Mouse (Mus musculus) embryonic facial prominence, embryonic 10.5 days (tissue): ENCODE data around the gene Hist1h3d. TPM values are rescaled to one million over a fixed set of nuclear protein-coding genes. Genes with fewer than 3 reads are reported as not detected.
"Not testable (repeated sequence)": the region's sequence is repeated elsewhere in the genome, so short reads cannot be mapped to it uniquely, and the experiment has no call there.

ENCODE experiments used
- DNase-seq: peaks from one replicate; pipeline ENCODE4 v3.0.0-alpha.2; 2017; ENCODE audit warnings: low spot score
- H3K27ac ChIP-seq: fragments of 300-500 bp; sonication (generic); replicated peaks from 2 replicates; pipeline ENCODE4 v1.5.1; 2016; ENCODE audit warnings: mild to moderate bottlenecking
- H3K27me3 ChIP-seq: fragments of 300-500 bp; sonication (generic); replicated peaks from 2 replicates; pipeline ENCODE4 v1.6.1; 2016; ENCODE audit warnings: low read depth, mild to moderate bottlenecking; ENCODE audit not compliant: poor library complexity, severe bottlenecking
- H3K36me3 ChIP-seq: fragments of 300-500 bp; sonication (generic); replicated peaks from 2 replicates; pipeline ENCODE4 v1.6.1; 2016; ENCODE audit warnings: mild to moderate bottlenecking, moderate library complexity
- H3K4me1 ChIP-seq: fragments of 300-500 bp; sonication (generic); 2 replicates; pipeline ENCODE4 v1.6.1; 2016
- H3K4me3 ChIP-seq: fragments of 300-500 bp; sonication (generic); 2 replicates; pipeline ENCODE4 v1.5.1; 2016; ENCODE audit warnings: mild to moderate bottlenecking, moderate library complexity
- H3K9me3 ChIP-seq: fragments of 300-500 bp; sonication (generic); 2 replicates; pipeline ENCODE4 v1.6.1; 2016; ENCODE audit warnings: mild to moderate bottlenecking
- WGBS: fragments of 180-500 bp; shearing (Covaris S2); methylation state at CpG from one replicate; pipeline ENCODE4 v1.1.7; 2016; 5-methylcytosine and 5-hydroxymethylcytosine counted together
- polyA plus RNA-seq: library from polyadenylated mRNA; unstranded; fragments of >200 nt; fragmentation: Nextera tagmentation; extraction: Ambion mirVana; gene quantifications from 2 replicates; pipeline ENCODE4 v1.2.1, GENCODE M21; 2016

Hist1h3d gene
- polyA plus RNA-seq, 1 experiment from 2014 or later, result 9.3 TPM

DNA sequence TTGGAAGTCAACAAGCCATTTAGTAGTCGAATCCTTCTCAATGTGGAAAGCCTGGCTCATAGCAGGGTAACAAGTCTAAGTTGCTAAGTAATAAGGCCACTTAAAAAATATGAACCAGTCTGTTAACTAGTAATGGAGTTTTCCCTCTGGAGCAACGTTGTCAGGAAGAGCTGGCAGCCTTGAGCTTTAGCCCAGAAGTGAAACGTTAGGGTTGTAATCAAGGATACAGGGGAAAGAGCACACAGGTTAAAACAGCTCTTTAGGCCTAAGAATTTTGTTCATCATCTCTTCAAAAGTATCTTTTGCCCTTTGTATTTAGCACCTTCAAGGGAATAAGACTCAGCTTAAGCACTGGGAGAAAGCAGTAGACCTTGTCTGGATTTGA, 24.8 kb upstream of the Hist1h3d start:
- DNase-seq, result peak; percentile 34
- H3K27ac ChIP-seq, result peak overlapping the region; percentile 96
- 12% methylated on average over 3 of the region's 3 CpGs for WGBS

GRCm38 (mm10) chr13:23551146-23551834, 24.3 kb upstream of the Hist1h3d start, which contains the start of gene Hist1h4f:
Gene Hist1h4f (minus strand): TSS chr13:23551648.
- DNase-seq, result peak; percentile 93
- peak within 1 kb of the TSS; percentile 96 for H3K27ac ChIP-seq
- peak within 1 kb of the TSS; percentile 59 for H3K4me3 ChIP-seq
- under 1% methylated on average over 47 of the region's 47 CpGs for WGBS
- not testable (repeated sequence) for H3K27me3 ChIP-seq, H3K9me3 ChIP-seq, H3K36me3 ChIP-seq
- peaks cover 31% of the 10 kb centered on the region for H3K4me1 ChIP-seq

More for the DNA sequence above, 24.8 kb upstream of the Hist1h3d start:
- peak overlapping the region; percentile 59 for H3K4me3 ChIP-seq
- H3K27me3 ChIP-seq, result no peaks in the 10 kb centered on the region
- H3K4me1 ChIP-seq, result peaks cover 35% of the 10 kb centered on the region
- H3K9me3 ChIP-seq, result no peaks in the 10 kb centered on the region
- no peaks in the 10 kb centered on the region for H3K36me3 ChIP-seq

- H3K9me3 ChIP-seq, result no peaks in the 10 kb centered on the region
- DNase-seq, result no peak
- peak overlapping the region; percentile 96 for H3K27ac ChIP-seq
- H3K27me3 ChIP-seq, result no peaks in the 10 kb centered on the region
- peaks cover 32% of the 10 kb centered on the region for H3K4me1 ChIP-seq
- H3K36me3 ChIP-seq, result no peaks in the 10 kb centered on the region
- 61% methylated on average over 8 of the region's 8 CpGs for WGBS
- H3K4me3 ChIP-seq, result peak overlapping the region; percentile 59
These were observed 23.3 kb upstream of the Hist1h3d start for GRCm38 (mm10) chr13:23551931-23552914.

DNA sequence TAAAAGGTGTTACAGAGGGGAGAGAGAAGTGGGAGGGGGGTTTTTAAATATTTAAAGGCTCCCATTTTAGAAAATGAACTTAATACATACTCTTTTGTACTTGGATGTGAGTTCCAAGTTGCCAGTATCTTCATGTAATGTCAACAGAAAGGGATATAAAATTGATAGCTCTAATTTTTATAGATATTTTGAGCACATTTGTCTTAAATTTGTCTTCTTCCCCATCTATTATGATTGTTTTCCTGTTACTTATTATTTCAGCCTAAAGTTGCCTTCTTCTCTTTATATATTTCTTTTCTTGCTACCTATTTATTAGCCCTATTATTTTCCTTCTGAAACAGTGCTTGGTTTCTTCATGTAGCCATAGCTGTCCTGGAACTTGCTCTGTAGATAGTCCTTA, 22.6 kb upstream of the Hist1h3d start, which contains the start of gene Hist1h1d:
Gene Hist1h1d (plus strand): TSS at position 301 of the 400 bp plus-strand sequence.
- H3K4me3 ChIP-seq, result peak within 1 kb of the TSS; percentile 69; the same call in 1 of the 2 replicates
- DNase-seq, result no peak
- H3K27ac ChIP-seq, result peak within 1 kb of the TSS; percentile 96
- no peaks in the 10 kb centered on the region for H3K27me3 ChIP-seq
- H3K9me3 ChIP-seq, result no peaks in the 10 kb centered on the region
- H3K36me3 ChIP-seq, result no peaks in the 10 kb centered on the region
- H3K4me1 ChIP-seq, result peaks cover 32% of the 10 kb centered on the region

- 25% methylated on average over 9 of the region's 9 CpGs for WGBS
These were observed 21.2 kb upstream of the Hist1h3d start for GRCm38 (mm10) chr13:23554393-23554792.

DNA sequence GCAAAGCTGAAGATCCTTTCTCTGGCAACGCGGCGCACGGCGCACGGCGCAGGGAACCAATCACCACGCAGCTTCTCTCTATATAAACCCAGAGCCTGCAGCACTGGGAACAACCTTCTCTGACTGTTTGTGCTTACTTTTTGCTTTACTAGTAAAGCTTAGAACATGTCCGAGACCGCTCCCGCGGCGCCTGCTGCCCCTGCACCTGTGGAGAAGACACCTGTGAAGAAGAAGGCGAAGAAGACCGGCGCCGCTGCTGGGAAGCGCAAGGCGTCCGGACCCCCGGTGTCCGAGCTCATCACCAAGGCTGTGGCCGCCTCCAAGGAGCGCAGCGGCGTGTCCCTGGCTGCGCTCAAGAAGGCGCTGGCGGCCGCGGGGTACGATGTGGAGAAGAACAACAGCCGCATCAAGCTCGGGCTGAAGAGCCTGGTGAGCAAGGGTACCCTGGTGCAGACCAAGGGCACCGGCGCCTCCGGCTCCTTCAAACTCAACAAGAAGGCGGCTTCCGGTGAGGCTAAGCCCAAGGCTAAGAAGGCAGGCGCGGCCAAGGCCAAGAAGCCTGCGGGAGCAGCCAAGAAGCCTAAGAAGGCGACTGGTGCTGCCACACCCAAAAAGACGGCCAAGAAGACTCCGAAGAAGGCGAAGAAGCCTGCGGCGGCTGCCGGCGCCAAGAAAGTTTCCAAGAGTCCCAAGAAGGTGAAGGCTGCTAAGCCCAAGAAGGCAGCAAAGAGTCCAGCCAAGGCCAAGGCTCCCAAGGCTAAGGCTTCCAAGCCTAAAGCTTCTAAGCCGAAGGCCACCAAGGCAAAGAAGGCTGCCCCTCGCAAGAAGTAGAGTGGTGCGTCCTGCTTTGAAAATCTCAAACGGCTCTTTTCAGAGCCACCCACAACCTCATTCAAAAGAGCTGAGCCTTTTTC, 20.4 kb upstream of the Hist1h3d start:
- H3K9me3 ChIP-seq, result no peaks in the 10 kb centered on the region
- peaks cover 28% of the 10 kb centered on the region for H3K4me1 ChIP-seq
- H3K27ac ChIP-seq, result peak overlapping the region; percentile 96
- no peaks in the 10 kb centered on the region for H3K27me3 ChIP-seq
- peak overlapping the region; percentile 69 for H3K4me3 ChIP-seq
- peak; percentile 89 for DNase-seq
- under 1% methylated on average over 54 of the region's 54 CpGs for WGBS
- H3K36me3 ChIP-seq, result no peaks in the 10 kb centered on the region

More at GRCm38 (mm10) chr13:23554393-23554792, 21.2 kb upstream of the Hist1h3d start:
- peaks cover 28% of the 10 kb centered on the region for H3K4me1 ChIP-seq
- peak overlapping the region; percentile 96 for H3K27ac ChIP-seq
- no peaks in the 10 kb centered on the region for H3K27me3 ChIP-seq
- no peaks in the 10 kb centered on the region for H3K36me3 ChIP-seq
- H3K4me3 ChIP-seq, result peak overlapping the region; percentile 69
- H3K9me3 ChIP-seq, result no peaks in the 10 kb centered on the region
- DNase-seq, result no peak

DNA sequence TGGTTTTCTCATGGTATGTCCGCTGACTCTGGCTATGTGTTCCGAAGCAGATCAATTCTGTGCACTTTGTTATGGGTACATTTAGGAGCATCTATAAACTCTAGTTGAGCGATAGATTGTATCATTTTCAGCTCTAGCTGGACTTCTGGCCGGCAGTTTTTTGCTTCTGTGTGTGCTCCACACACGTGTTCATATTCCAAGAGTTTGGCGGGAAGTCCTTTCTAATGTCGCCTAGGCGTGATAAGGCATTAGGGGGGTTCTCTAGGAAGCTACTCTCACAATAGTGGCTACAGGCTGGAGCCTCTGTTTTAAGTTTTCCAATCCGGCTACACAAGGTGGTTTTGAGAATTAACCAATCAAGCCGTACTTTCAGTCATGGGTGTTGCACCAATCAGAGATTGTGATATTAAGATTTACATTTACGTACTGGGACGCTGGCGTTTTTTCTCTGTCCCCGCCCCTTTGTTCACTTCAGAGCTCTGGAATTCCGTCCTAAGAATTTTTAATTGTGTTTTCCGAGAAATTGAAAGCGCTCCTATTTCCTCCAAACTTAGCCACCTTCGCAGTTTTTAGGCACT, 19.6 kb upstream of the Hist1h3d start:
- Histone ChIP-seq H3K4me1 (peaks cover 25% of the 10 kb centered on the region), H3K36me3 (no peaks in the 10 kb centered on the region), H3K27me3 (no peaks in the 10 kb centered on the region), H3K9me3 (no peaks in the 10 kb centered on the region), H3K27ac (peak overlapping the region; percentile 96), H3K4me3 (peak overlapping the region; percentile 69)
- DNase-seq, result peak; percentile 79
- WGBS, result under 1% methylated on average over 18 of the region's 18 CpGs

DNA sequence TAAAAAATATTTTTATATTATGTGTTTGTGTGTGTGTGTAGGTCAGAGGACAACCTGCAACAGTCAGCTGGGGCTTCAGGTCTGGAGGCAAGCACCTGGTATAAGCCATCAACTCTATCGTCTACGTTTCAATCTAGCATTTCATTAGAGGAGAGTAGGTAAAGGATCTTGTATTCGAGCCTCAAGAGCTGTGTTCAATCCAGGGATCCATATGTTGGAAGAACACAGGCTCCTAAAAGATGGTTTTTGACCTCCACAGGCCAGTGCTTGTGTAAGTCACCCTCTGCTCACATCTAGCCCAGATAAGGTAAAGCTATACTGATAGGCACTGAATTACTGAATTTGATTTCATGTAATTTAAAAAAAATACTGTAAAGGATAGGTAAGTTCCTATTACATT, 18.7 kb upstream of the Hist1h3d start:
- peaks cover 22% of the 10 kb centered on the region for H3K4me1 ChIP-seq
- peak overlapping the region; percentile 69 for H3K4me3 ChIP-seq
- no peaks in the 10 kb centered on the region for H3K27me3 ChIP-seq
- DNase-seq, result no peak
- no peaks in the 10 kb centered on the region for H3K36me3 ChIP-seq
- H3K9me3 ChIP-seq, result no peaks in the 10 kb centered on the region
- WGBS, result 65% methylated on average over 3 of the region's 3 CpGs
- peak overlapping the region; percentile 96 for H3K27ac ChIP-seq

DNA sequence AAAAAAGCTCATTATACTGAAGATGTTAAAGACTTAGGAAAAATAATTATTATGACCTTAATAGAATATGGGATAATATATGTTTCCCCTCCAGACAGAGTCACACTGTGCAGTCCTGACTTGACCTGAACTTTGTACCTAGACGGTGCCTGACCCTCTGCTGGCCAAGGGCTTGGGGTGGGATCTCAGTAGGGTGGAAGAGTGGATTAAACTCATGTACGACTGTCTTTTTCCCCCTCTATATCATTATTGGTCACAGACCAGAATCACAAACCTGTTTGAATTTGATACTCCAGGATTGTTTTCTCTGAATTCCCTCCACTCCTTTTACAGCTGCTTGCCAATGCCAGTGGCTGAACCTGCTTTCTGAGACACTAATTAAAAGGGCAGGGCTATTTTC, 14.9 kb upstream of the Hist1h3d start:
- not testable (repeated sequence) for H3K36me3 ChIP-seq, H3K4me1 ChIP-seq, H3K27me3 ChIP-seq, H3K9me3 ChIP-seq, DNase-seq
- Histone ChIP-seq H3K4me3 (peak overlapping the region; percentile 33; the same call in 1 of the 2 replicates), H3K27ac (peak overlapping the region; percentile 71)
- 21% methylated on average over 2 of the region's 2 CpGs for WGBS

DNA sequence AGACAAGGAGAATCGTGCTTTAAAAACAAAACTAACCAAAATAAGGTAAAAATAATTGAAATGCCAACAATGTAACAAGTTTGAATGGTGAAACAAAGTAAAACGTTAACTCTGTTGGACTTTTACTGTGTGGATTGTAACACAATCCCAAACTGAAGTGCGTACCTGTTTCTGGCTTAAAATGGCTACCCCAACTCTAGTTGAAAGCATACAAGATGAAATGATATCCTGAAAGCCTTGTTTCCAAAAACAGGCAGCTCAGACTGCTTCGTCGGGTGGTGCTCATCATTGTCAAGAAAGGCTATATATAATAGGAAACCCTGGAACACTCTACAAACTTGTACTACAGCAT, 14.1 kb upstream of the Hist1h3d start:
- not testable (repeated sequence) for H3K36me3 ChIP-seq, DNase-seq, H3K4me1 ChIP-seq, H3K27me3 ChIP-seq, H3K9me3 ChIP-seq
- H3K4me3 ChIP-seq, result peak overlapping the region; percentile 55
- H3K27ac ChIP-seq, result peak overlapping the region; percentile 98
- 0% methylated on average over 2 of the region's 5 CpGs for WGBS

DNA sequence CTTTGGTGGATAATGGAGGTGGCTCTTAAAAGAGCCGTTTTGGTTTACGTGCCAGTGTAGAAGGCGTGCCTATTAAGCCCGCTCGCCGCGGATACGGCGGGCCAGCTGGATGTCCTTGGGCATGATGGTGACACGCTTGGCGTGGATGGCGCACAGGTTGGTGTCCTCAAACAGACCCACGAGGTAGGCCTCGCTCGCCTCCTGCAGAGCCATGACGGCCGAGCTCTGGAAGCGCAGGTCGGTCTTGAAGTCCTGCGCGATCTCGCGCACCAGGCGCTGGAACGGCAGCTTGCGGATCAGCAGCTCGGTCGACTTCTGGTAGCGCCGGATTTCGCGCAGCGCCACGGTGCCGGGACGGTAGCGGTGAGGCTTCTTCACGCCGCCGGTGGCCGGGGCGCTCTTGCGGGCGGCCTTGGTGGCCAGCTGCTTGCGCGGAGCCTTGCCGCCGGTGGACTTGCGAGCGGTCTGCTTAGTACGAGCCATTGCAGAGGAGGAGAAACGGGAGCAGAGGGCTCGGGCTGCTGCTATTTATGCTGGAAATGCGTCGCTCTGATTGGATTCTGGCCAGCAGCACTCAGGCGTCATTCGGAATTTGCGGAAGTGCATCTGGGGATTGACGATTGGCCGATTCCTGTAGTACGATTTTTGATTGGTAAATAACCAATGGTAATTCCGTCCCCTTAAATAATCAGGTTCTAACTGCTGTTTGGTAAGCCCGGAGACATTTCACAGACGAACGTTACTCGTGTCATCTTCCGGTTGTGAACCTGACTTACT, 13.5 kb upstream of the Hist1h3d start, which contains the start of gene Hist1h3e:
Gene Hist1h3e (minus strand): TSS at position 487 of the 777 bp plus-strand sequence.
- H3K36me3 ChIP-seq, H3K4me1 ChIP-seq, H3K27me3 ChIP-seq, H3K9me3 ChIP-seq: not testable (repeated sequence)
- peak; percentile 94 for DNase-seq
- Histone ChIP-seq H3K4me3 (peak within 1 kb of the TSS; percentile 55), H3K27ac (peak within 1 kb of the TSS; percentile 98)
- WGBS, result under 1% methylated on average over 67 of the region's 67 CpGs
